Mouse (Mus musculus) lung, postnatal 0 days (tissue): ENCODE results near the gene Hsf2.

Source experiments
- CTCF ChIP-seq: IDR thresholded peaks from 2 replicates; pipeline ENCODE4 v1.5.1; 2016; ENCODE audit warnings: antibody characterized with exemption, mild to moderate bottlenecking
- EP300 ChIP-seq: IDR thresholded peaks from 2 replicates; pipeline ENCODE4 v1.6.1; 2016; ENCODE audit warnings: antibody characterized with exemption, mild to moderate bottlenecking, control low read depth

DNA sequence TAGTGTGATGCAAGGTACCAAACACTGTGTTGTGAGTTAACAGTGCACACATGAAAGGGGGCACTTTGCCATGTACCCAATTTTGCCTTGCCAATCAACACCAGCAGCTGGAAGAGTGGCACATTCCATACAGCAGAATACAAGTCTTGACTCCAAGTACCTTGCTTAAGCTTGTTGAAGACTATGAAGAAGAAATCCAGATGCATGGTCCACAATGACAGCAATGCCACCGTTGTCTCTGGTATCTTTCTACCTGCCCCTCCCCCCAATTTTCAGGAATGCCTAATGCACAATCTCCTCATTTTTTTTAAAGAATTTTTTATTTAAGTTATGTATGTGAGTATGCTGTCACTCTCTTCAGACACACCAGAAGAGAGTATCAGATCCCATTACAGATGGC lies 40.5 kb upstream of the Hsf2 start:
- no peak for TF ChIP-seq EP300
- no peak for TF ChIP-seq CTCF
